Mouse (Mus musculus): Measurements from ENCODE around the gene Gm49405. TPM values are rescaled to one million over a fixed set of nuclear protein-coding genes. Genes with fewer than 3 reads are reported as not detected.
"Not testable (repeated sequence)": the region's sequence is repeated elsewhere in the genome, so short reads cannot be mapped to it uniquely, and the experiment has no call there.

Gene Gm49405
- 3.2 and 4.2 TPM in 2 replicates for polyA plus RNA-seq (2016; fragmentation: Nextera tagmentation; extraction: Ambion mirVana)

- H3K36me3 ChIP-seq, result 0 out of 2 replicates have a peak, but pooled peaks cover 4% of the 10 kb centered on the region
- H3K4me2 ChIP-seq (replicated peaks), result peak within 1 kb of the TSS; percentile 91
- H3K4me1 ChIP-seq, result peaks cover 8% of the 10 kb centered on the region
- no peaks in the 10 kb centered on the region for H3K9me3 ChIP-seq (replicated peaks)
- peak; percentile 90 for ATAC-seq (ENCODE audit: low FRiP score)
- peaks cover 3% of the 10 kb centered on the region; the same call in 1 of the 2 replicates for H3K27me3 ChIP-seq
- H3K9ac ChIP-seq, result peak within 1 kb of the TSS; percentile 87
- under 1% methylated on average over 64 of the region's 64 CpGs for WGBS
- H3K4me3 ChIP-seq, result peak within 1 kb of the TSS; percentile 75
- peak within 1 kb of the TSS; percentile 98 for H3K27ac ChIP-seq
Measured at GRCm38 (mm10) chr19:4000119-4000900, at the start of gene Gm49405, which contains the start of gene Nudt8. Gene Gm49405, plus strand, starts transcription at chr19:4000626. Gene Nudt8, plus strand, starts transcription at chr19:4000580.

GRCm38 (mm10) chr19:3951461-3951860 lies 49.0 kb upstream of the Gm49405 start:
- Histone ChIP-seq H3K27me3 (0 out of 2 replicates have a peak, but pooled peaks cover 4% of the 10 kb centered on the region), H3K9me3 (replicated peaks) (no peaks in the 10 kb centered on the region), H3K36me3 (no peaks in the 10 kb centered on the region), H3K27ac (no peak overlapping the region), H3K9ac (no peak overlapping the region), H3K4me3 (no peak overlapping the region), H3K4me1 (no peaks in the 10 kb centered on the region), H3K4me2 (replicated peaks) (no peak overlapping the region)
- ATAC-seq (ENCODE audit: low FRiP score), result no peak

- 50% methylated on average over 1 of the region's 1 CpGs for WGBS
- H3K36me3 ChIP-seq, result no peaks in the 10 kb centered on the region
- no peak overlapping the region for H3K4me3 ChIP-seq
Measured at GRCm38 (mm10) chr19:3952099-3952498, 48.3 kb upstream of the Gm49405 start.

GRCm38 (mm10) chr19:3955033-3955432 lies 45.4 kb upstream of the Gm49405 start:
- H3K9ac ChIP-seq, result no peak overlapping the region
- WGBS, result 83% methylated on average over 3 of the region's 3 CpGs
- no peak overlapping the region for H3K4me3 ChIP-seq
- no peaks in the 10 kb centered on the region for H3K4me1 ChIP-seq
- H3K9me3 ChIP-seq (replicated peaks), result no peaks in the 10 kb centered on the region
- H3K27ac ChIP-seq, result no peak overlapping the region
- H3K4me2 ChIP-seq (replicated peaks), result no peak overlapping the region
- no peak for ATAC-seq (ENCODE audit: low FRiP score)
- no peaks in the 10 kb centered on the region for H3K36me3 ChIP-seq
- H3K27me3 ChIP-seq, result 0 out of 2 replicates have a peak, but pooled peaks cover 4% of the 10 kb centered on the region

More at GRCm38 (mm10) chr19:3952099-3952498, 48.3 kb upstream of the Gm49405 start:
- H3K9me3 ChIP-seq (replicated peaks), result no peaks in the 10 kb centered on the region
- H3K27ac ChIP-seq, result no peak overlapping the region
- 0 out of 2 replicates have a peak, but pooled peaks cover 4% of the 10 kb centered on the region for H3K27me3 ChIP-seq
- no peak overlapping the region for H3K9ac ChIP-seq
- ATAC-seq (ENCODE audit: low FRiP score), result no peak
- H3K4me2 ChIP-seq (replicated peaks), result no peak overlapping the region
- H3K4me1 ChIP-seq, result no peaks in the 10 kb centered on the region

GRCm38 (mm10) chr19:3955804-3956203 lies 44.6 kb upstream of the Gm49405 start:
- no peaks in the 10 kb centered on the region for H3K36me3 ChIP-seq
- 58% methylated on average over 4 of the region's 4 CpGs for WGBS
- no peak for ATAC-seq (ENCODE audit: low FRiP score)

GRCm38 (mm10) chr19:3957296-3958036 lies 43.0 kb upstream of the Gm49405 start:
- not testable (repeated sequence) for ATAC-seq (ENCODE audit: low FRiP score); H3K9ac ChIP-seq; H3K27ac ChIP-seq; H3K36me3 ChIP-seq; H3K4me2 ChIP-seq (replicated peaks); H3K4me3 ChIP-seq; H3K4me1 ChIP-seq; H3K9me3 ChIP-seq (replicated peaks); H3K27me3 ChIP-seq
- WGBS, result 76% methylated on average over 5 of the region's 5 CpGs

More at GRCm38 (mm10) chr19:3955804-3956203, 44.6 kb upstream of the Gm49405 start:
- Histone ChIP-seq H3K9me3 (replicated peaks) (no peaks in the 10 kb centered on the region), H3K4me1 (no peaks in the 10 kb centered on the region), H3K4me3 (no peak overlapping the region), H3K27me3 (0 out of 2 replicates have a peak, but pooled peaks cover 4% of the 10 kb centered on the region), H3K9ac (no peak overlapping the region), H3K4me2 (replicated peaks) (no peak overlapping the region), H3K27ac (no peak overlapping the region)

- no peaks in the 10 kb centered on the region for H3K36me3 ChIP-seq
- H3K9ac ChIP-seq, result no peak within 1 kb of the TSS
- H3K4me1 ChIP-seq, result no peaks in the 10 kb centered on the region
- 81% methylated on average over 4 of the region's 4 CpGs for WGBS
- ATAC-seq (ENCODE audit: low FRiP score), result no peak
- 0 out of 2 replicates have a peak, but pooled peaks cover 4% of the 10 kb centered on the region for H3K27me3 ChIP-seq
- no peak within 1 kb of the TSS for H3K27ac ChIP-seq
- H3K4me2 ChIP-seq (replicated peaks), result no peak within 1 kb of the TSS
- no peak within 1 kb of the TSS for H3K4me3 ChIP-seq
- no peaks in the 10 kb centered on the region for H3K9me3 ChIP-seq (replicated peaks)
Measured at GRCm38 (mm10) chr19:3958470-3958869, 42.0 kb upstream of the Gm49405 start, which contains the start of gene Aldh3b3. Gene Aldh3b3, plus strand, starts transcription at chr19:3958645.

- ATAC-seq (ENCODE audit: low FRiP score), result no peak
- Histone ChIP-seq H3K9ac (no peak overlapping the region), H3K27ac (no peak overlapping the region), H3K36me3 (no peaks in the 10 kb centered on the region), H3K4me3 (no peak overlapping the region), H3K4me1 (no peaks in the 10 kb centered on the region), H3K4me2 (replicated peaks) (no peak overlapping the region), H3K9me3 (replicated peaks) (no peaks in the 10 kb centered on the region), H3K27me3 (0 out of 2 replicates have a peak, but pooled peaks cover 4% of the 10 kb centered on the region)
Measured at GRCm38 (mm10) chr19:3959030-3959429, 41.4 kb upstream of the Gm49405 start.

- no peak overlapping the region for H3K9ac ChIP-seq
- H3K27ac ChIP-seq, result no peak overlapping the region
- 86% methylated on average over 5 of the region's 5 CpGs for WGBS
- no peaks in the 10 kb centered on the region for H3K36me3 ChIP-seq
- H3K4me3 ChIP-seq, result no peak overlapping the region
- ATAC-seq (ENCODE audit: low FRiP score), result no peak
- H3K9me3 ChIP-seq (replicated peaks), result no peaks in the 10 kb centered on the region
- 0 out of 2 replicates have a peak, but pooled peaks cover 4% of the 10 kb centered on the region for H3K27me3 ChIP-seq
- H3K4me1 ChIP-seq, result no peaks in the 10 kb centered on the region
- H3K4me2 ChIP-seq (replicated peaks), result no peak overlapping the region
Measured at GRCm38 (mm10) chr19:3960211-3960610, 40.2 kb upstream of the Gm49405 start.

- 83% methylated on average over 6 of the region's 6 CpGs for WGBS
- H3K4me1 ChIP-seq; H3K4me3 ChIP-seq; ATAC-seq (ENCODE audit: low FRiP score); H3K27me3 ChIP-seq; H3K9me3 ChIP-seq (replicated peaks); H3K27ac ChIP-seq; H3K9ac ChIP-seq; H3K4me2 ChIP-seq (replicated peaks); H3K36me3 ChIP-seq: not testable (repeated sequence)
Measured at GRCm38 (mm10) chr19:3961805-3962204, 38.6 kb upstream of the Gm49405 start.

GRCm38 (mm10) chr19:3962469-3962868 lies 38.0 kb upstream of the Gm49405 start:
- H3K4me2 ChIP-seq (replicated peaks), result no peak overlapping the region
- H3K36me3 ChIP-seq, result no peaks in the 10 kb centered on the region
- ATAC-seq (ENCODE audit: low FRiP score), result no peak
- no peak overlapping the region for H3K27ac ChIP-seq
- H3K9me3 ChIP-seq (replicated peaks), result no peaks in the 10 kb centered on the region
- WGBS, result 11% methylated on average over 2 of the region's 2 CpGs
- H3K27me3 ChIP-seq, result no peaks in the 10 kb centered on the region
- H3K9ac ChIP-seq, result no peak overlapping the region
- H3K4me1 ChIP-seq, result no peaks in the 10 kb centered on the region
- H3K4me3 ChIP-seq, result no peak overlapping the region

GRCm38 (mm10) chr19:3964030-3964429 lies 36.4 kb upstream of the Gm49405 start:
- Histone ChIP-seq H3K9ac (no peak overlapping the region), H3K27me3 (no peaks in the 10 kb centered on the region), H3K27ac (no peak overlapping the region), H3K4me1 (0 out of 2 replicates have a peak, but pooled peaks cover 3% of the 10 kb centered on the region), H3K4me2 (replicated peaks) (no peak overlapping the region), H3K9me3 (replicated peaks) (no peaks in the 10 kb centered on the region), H3K4me3 (no peak overlapping the region), H3K36me3 (no peaks in the 10 kb centered on the region)
- WGBS, result 77% methylated on average over 4 of the region's 4 CpGs
- ATAC-seq (ENCODE audit: low FRiP score), result no peak
